Mouse (Mus musculus): Measurements from ENCODE around the gene Sdhb. TPM values are rescaled to one million over a fixed set of nuclear protein-coding genes. Genes with fewer than 3 reads are reported as not detected.
A peak's percentile ranks its signal among the peaks of the same experiment; 100 is the strongest.

Gene Sdhb
- total and polyA plus RNA-seq, 3 experiments: 1,030 to 1,344 (median 1,126) TPM

- no peaks in the 10 kb centered on the region for H3K4me1 ChIP-seq (ENCODE audit: control insufficient read depth, insufficient read depth, low read length)
- no peaks in the 10 kb centered on the region; the same call in none of the 2 replicates for H3K79me2 ChIP-seq (replicated peaks; ENCODE audit: control insufficient read depth, insufficient read depth, low read length)
- intact Hi-C loops (cut with DNase I): no loop called here
- TF ChIP-seq CTCF (IDR thresholded peaks at IDR 0.05) (no peak), POLR2A (IDR thresholded peaks at IDR 0.05; ENCODE audit: insufficient read depth, low read depth, low read length) (no peak), EP300 (IDR thresholded peaks at IDR 0.05; ENCODE audit: insufficient read depth, low read depth, low read length) (no peak)
- H3K4me3 ChIP-seq: no peak overlapping the region
- no peak for DNase-seq
- no peaks in the 10 kb centered on the region for H3K36me3 ChIP-seq (ENCODE audit: control insufficient read depth, insufficient read depth, low read length)
- no peak overlapping the region for H3K27ac ChIP-seq
- H3K27me3 ChIP-seq (ENCODE audit: control insufficient read depth, insufficient read depth, low read length): no peaks in the 10 kb centered on the region
- H3K9ac ChIP-seq (ENCODE audit: low read depth, low read length): no peak overlapping the region
- 87% methylated on average over 14 of the region's 14 CpGs for WGBS
Observed at GRCm38 (mm10) chr4:140989447-140989846, 28.4 kb downstream of the Sdhb start.

- H3K27ac ChIP-seq: no peak overlapping the region
- no peak for TF ChIP-seq POLR2A (IDR thresholded peaks at IDR 0.05; ENCODE audit: insufficient read depth, low read depth, low read length)
- no peak for TF ChIP-seq CTCF (IDR thresholded peaks at IDR 0.05)
- TF ChIP-seq EP300 (IDR thresholded peaks at IDR 0.05; ENCODE audit: insufficient read depth, low read depth, low read length): no peak
- intact Hi-C loops (cut with DNase I): no loop called here
- no peaks in the 10 kb centered on the region for H3K27me3 ChIP-seq (ENCODE audit: control insufficient read depth, insufficient read depth, low read length)
- no peak overlapping the region for H3K9ac ChIP-seq (ENCODE audit: low read depth, low read length)
- no peaks in the 10 kb centered on the region; the same call in 1 of the 2 replicates for H3K79me2 ChIP-seq (replicated peaks; ENCODE audit: control insufficient read depth, insufficient read depth, low read length)
- no peak overlapping the region for H3K4me3 ChIP-seq
- H3K4me1 ChIP-seq (ENCODE audit: control insufficient read depth, insufficient read depth, low read length): no peaks in the 10 kb centered on the region
- no peak for DNase-seq
- WGBS: 81% methylated on average over 20 of the region's 20 CpGs
- H3K36me3 ChIP-seq (ENCODE audit: control insufficient read depth, insufficient read depth, low read length): no peaks in the 10 kb centered on the region
Observed at GRCm38 (mm10) chr4:140992215-140992614, 31.2 kb downstream of the Sdhb start.

- Histone ChIP-seq H3K4me3 (no peak overlapping the region), H3K4me1 (ENCODE audit: control insufficient read depth, insufficient read depth, low read length) (no peaks in the 10 kb centered on the region), H3K36me3 (ENCODE audit: control insufficient read depth, insufficient read depth, low read length) (no peaks in the 10 kb centered on the region), H3K27me3 (ENCODE audit: control insufficient read depth, insufficient read depth, low read length) (no peaks in the 10 kb centered on the region), H3K27ac (no peak overlapping the region), H3K9ac (ENCODE audit: low read depth, low read length) (no peak overlapping the region), H3K79me2 (replicated peaks; ENCODE audit: control insufficient read depth, insufficient read depth, low read length) (no peaks in the 10 kb centered on the region; the same call in 1 of the 2 replicates)
- intact Hi-C loops (cut with DNase I): no loop called here
- no peak for TF ChIP-seq POLR2A (IDR thresholded peaks at IDR 0.05; ENCODE audit: insufficient read depth, low read depth, low read length)
- WGBS: 72% methylated on average over 8 of the region's 8 CpGs
- DNase-seq: no peak
Observed at GRCm38 (mm10) chr4:140993846-140994245, 32.8 kb downstream of the Sdhb start.

DNA sequence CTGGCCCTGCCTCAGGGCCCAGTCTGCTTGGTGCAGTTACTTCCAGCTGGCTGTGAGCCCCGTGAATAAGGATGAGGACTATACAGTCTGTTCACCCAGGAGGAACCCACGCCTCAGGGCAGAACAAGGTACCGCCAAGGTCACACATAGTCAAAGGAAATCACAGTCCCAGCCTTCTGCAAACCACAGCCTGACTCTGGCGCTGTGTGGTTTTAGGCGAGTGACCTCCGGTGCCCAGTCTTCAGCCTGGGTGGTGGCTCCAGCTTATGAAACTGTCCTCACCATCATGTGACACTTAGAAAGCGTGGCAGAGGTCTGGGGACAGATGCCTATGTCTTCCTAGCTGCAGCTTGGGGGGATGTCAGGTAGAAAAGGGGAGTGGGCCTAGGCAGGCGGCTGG is 34.8 kb downstream of the Sdhb start:
- H3K9ac ChIP-seq (ENCODE audit: low read depth, low read length): no peak overlapping the region
- H3K79me2 ChIP-seq (replicated peaks; ENCODE audit: control insufficient read depth, insufficient read depth, low read length): no peaks in the 10 kb centered on the region
- intact Hi-C loops (cut with DNase I): no loop called here
- WGBS: 93% methylated on average over 8 of the region's 8 CpGs
- no peak for DNase-seq
- no peak overlapping the region for H3K27ac ChIP-seq
- no peaks in the 10 kb centered on the region for H3K27me3 ChIP-seq (ENCODE audit: control insufficient read depth, insufficient read depth, low read length)
- H3K4me3 ChIP-seq: no peak overlapping the region
- no peaks in the 10 kb centered on the region for H3K4me1 ChIP-seq (ENCODE audit: control insufficient read depth, insufficient read depth, low read length)
- H3K36me3 ChIP-seq (ENCODE audit: control insufficient read depth, insufficient read depth, low read length): no peaks in the 10 kb centered on the region
- TF ChIP-seq CTCF (IDR thresholded peaks at IDR 0.05): no peak
- TF ChIP-seq POLR2A (IDR thresholded peaks at IDR 0.05; ENCODE audit: insufficient read depth, low read depth, low read length): no peak
- no peak for TF ChIP-seq EP300 (IDR thresholded peaks at IDR 0.05; ENCODE audit: insufficient read depth, low read depth, low read length)

- 94% methylated on average over 9 of the region's 9 CpGs for WGBS
- H3K4me3 ChIP-seq: no peak overlapping the region
- no peak for DNase-seq
- H3K36me3 ChIP-seq (ENCODE audit: control insufficient read depth, insufficient read depth, low read length): no peaks in the 10 kb centered on the region
- no peaks in the 10 kb centered on the region for H3K79me2 ChIP-seq (replicated peaks; ENCODE audit: control insufficient read depth, insufficient read depth, low read length)
- no peaks in the 10 kb centered on the region for H3K4me1 ChIP-seq (ENCODE audit: control insufficient read depth, insufficient read depth, low read length)
- H3K27ac ChIP-seq: no peak overlapping the region
- TF ChIP-seq EP300 (IDR thresholded peaks at IDR 0.05; ENCODE audit: insufficient read depth, low read depth, low read length) (no peak), POLR2A (IDR thresholded peaks at IDR 0.05; ENCODE audit: insufficient read depth, low read depth, low read length) (no peak), CTCF (IDR thresholded peaks at IDR 0.05) (no peak)
- intact Hi-C loops (cut with DNase I): no loop called here
- H3K9ac ChIP-seq (ENCODE audit: low read depth, low read length): no peak overlapping the region
- H3K27me3 ChIP-seq (ENCODE audit: control insufficient read depth, insufficient read depth, low read length): no peaks in the 10 kb centered on the region
Observed at GRCm38 (mm10) chr4:140996812-140997211, 35.8 kb downstream of the Sdhb start.

- no peaks in the 10 kb centered on the region for H3K36me3 ChIP-seq (ENCODE audit: control insufficient read depth, insufficient read depth, low read length)
- DNase-seq: no peak
Observed at GRCm38 (mm10) chr4:141005983-141006382, 45.0 kb downstream of the Sdhb start.

More at GRCm38 (mm10) chr4:141005983-141006382, 45.0 kb downstream of the Sdhb start:
- Histone ChIP-seq H3K9ac (ENCODE audit: low read depth, low read length) (no peak overlapping the region), H3K4me3 (no peak overlapping the region), H3K4me1 (ENCODE audit: control insufficient read depth, insufficient read depth, low read length) (peaks cover 10% of the 10 kb centered on the region), H3K27ac (no peak overlapping the region), H3K79me2 (replicated peaks; ENCODE audit: control insufficient read depth, insufficient read depth, low read length) (no peaks in the 10 kb centered on the region), H3K27me3 (ENCODE audit: control insufficient read depth, insufficient read depth, low read length) (no peaks in the 10 kb centered on the region)
- 88% methylated on average over 13 of the region's 13 CpGs for WGBS
- intact Hi-C loops (cut with DNase I): no loop called here
- TF ChIP-seq POLR2A (IDR thresholded peaks at IDR 0.05; ENCODE audit: insufficient read depth, low read depth, low read length): no peak
- peak; percentile 64 for TF ChIP-seq CTCF (IDR thresholded peaks at IDR 0.05)
- no peak for TF ChIP-seq EP300 (IDR thresholded peaks at IDR 0.05; ENCODE audit: insufficient read depth, low read depth, low read length)

All from heart, adult 2 months (tissue).